Mouse (Mus musculus) limb, embryonic 10.5 days (tissue): ENCODE measurements around the gene Akr1c13. TPM values are rescaled to one million over a fixed set of nuclear protein-coding genes. Genes with fewer than 3 reads are reported as not detected.

ENCODE experiments used
- polyA plus RNA-seq: library from polyadenylated mRNA; unstranded; fragments of >200 nt; fragmentation: Nextera tagmentation; extraction: Ambion mirVana; gene quantifications from 2 replicates; pipeline ENCODE4 v1.2.1, GENCODE M21; 2016

The Akr1c13 gene
- polyA plus RNA-seq, 1 experiment from 2014 or later, result 1.1 TPM

Other genes starting within 250 kb of the Akr1c13 start
- gene Ucn3, start 245.8 kb upstream of the Akr1c13 start, polyA plus RNA-seq, result 0.09 TPM in 1 of 2 replicates, not detected in the other
- gene Akr1c14, start 142.1 kb upstream of the Akr1c13 start, polyA plus RNA-seq, result 0.18 TPM in 2 replicates
- gene Akr1c18, start 40.5 kb upstream of the Akr1c13 start, polyA plus RNA-seq, result not detected in 2 replicates
- gene Akr1c19, start 37.5 kb downstream of the Akr1c13 start, polyA plus RNA-seq, result 0.76 and 0.92 TPM in 2 replicates
- gene Akr1c12, start 88.3 kb downstream of the Akr1c13 start, polyA plus RNA-seq, result 0.29 TPM in 2 replicates
- gene Akr1c6, start 243.2 kb downstream of the Akr1c13 start, polyA plus RNA-seq, result not detected in 2 replicates